Mouse (Mus musculus): ENCODE measurements at regions not wholly inside any gene's neighbourhood (a gene's known extent, or its start where the extent isn't known, plus 50 kb on each side); places are given as distances from the start of the nearest gene placed in this dataset.

DNA sequence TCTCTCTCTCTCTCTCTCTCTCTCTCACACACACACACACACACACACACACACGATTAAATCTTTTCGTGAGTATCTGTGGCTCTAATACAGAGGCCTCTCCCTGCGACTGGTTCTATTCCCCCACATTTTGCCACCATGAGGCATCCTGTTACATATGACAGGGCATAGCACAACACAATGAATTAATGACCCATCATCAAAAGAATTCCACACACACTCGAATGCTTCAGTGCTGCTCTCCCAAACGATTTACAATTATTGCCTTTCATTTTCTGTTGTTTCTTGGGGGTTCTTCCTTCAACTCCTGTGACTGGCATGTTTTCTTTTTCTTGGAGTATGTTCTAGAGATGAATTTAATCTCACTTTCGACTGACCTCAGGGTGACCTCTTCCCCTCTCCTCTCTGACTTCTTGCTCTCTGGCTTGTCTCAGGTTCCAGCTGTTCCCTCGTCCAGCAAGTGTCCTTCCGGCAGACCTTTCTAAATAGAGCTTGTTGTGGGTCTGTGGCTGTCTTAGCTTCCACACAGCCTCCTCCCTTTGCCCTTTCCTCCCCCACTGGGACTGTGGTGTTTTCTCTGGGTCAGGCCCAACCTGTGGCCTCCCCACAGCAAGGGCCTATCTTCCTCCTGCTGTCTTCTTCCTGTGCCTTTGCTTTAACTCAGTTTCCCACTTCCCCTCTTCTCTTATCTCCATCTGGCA is 124.1 kb upstream of the Ccdc122 start:
- H3K27me3 ChIP-seq, result no peaks in the 10 kb centered on the region
- H3K36me3 ChIP-seq, result no peaks in the 10 kb centered on the region
- ATAC-seq (ENCODE audit: low FRiP score, low read depth), result no peak; the same call in 1 of the 2 replicates
- peaks cover 17% of the 10 kb centered on the region for H3K4me1 ChIP-seq
- no peaks in the 10 kb centered on the region for H3K9me3 ChIP-seq
- no peak overlapping the region for H3K4me2 ChIP-seq (replicated peaks)
- H3K27ac ChIP-seq, result no peak overlapping the region
- 27% methylated on average over 8 of the region's 8 CpGs for WGBS
- H3K4me3 ChIP-seq, result no peak overlapping the region
- H3K9ac ChIP-seq, result no peak overlapping the region

DNA sequence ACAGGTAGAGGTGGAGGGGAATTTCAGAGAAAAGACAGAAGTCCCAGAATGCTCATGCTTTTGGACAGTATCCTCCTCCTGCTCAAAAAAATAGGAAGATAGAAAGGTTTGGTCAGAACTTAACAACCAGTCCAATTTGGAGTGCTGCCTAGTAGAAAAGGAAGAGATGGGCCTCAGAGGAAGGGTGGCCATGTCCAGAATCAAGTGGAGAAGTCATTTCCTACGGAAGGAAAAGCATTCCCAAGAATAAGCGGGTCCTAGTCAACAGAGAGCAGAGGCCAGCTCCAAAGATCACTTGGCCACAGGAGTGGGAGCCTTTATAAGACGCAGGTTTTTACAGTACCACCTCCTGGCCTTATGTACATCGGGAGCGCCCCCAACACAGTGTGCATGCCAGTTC is 125.3 kb upstream of the Ccdc122 start:
- 92% methylated on average over 5 of the region's 5 CpGs for WGBS
- no peak overlapping the region for H3K27ac ChIP-seq
- no peak overlapping the region for H3K9ac ChIP-seq
- no peaks in the 10 kb centered on the region for H3K9me3 ChIP-seq
- H3K4me2 ChIP-seq (replicated peaks), result no peak overlapping the region
- H3K4me1 ChIP-seq, result peaks cover 17% of the 10 kb centered on the region
- H3K27me3 ChIP-seq, result no peaks in the 10 kb centered on the region
- no peaks in the 10 kb centered on the region for H3K36me3 ChIP-seq
- ATAC-seq (ENCODE audit: low FRiP score, low read depth), result no peak
- H3K4me3 ChIP-seq, result no peak overlapping the region

DNA sequence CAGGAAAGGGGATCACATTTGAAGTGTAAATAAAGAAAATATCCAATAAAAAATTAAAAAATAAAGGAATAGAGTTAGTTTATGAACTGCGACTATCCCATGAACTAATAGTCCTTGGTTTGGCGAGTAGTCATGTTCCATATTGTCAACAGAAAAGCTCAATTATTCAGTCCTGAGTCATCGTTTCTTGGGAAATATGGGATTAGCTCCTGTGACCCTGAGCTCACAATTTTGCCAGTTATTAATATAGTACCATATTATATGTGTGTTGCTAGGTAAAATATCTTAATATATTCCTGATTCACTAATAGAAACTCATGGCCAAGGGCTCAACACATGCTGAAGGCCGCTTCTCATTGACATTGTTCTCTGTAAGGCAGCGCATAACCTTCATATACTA is 126.4 kb upstream of the Ccdc122 start:
- ATAC-seq (ENCODE audit: low FRiP score, low read depth), result no peak
- H3K4me3 ChIP-seq, result no peak overlapping the region
- 85% methylated on average over 5 of the region's 5 CpGs for WGBS
- no peak overlapping the region for H3K27ac ChIP-seq
- no peaks in the 10 kb centered on the region for H3K36me3 ChIP-seq
- H3K9ac ChIP-seq, result no peak overlapping the region
- no peaks in the 10 kb centered on the region for H3K27me3 ChIP-seq
- H3K4me2 ChIP-seq (replicated peaks), result no peak overlapping the region
- H3K4me1 ChIP-seq, result peaks cover 17% of the 10 kb centered on the region
- H3K9me3 ChIP-seq, result no peaks in the 10 kb centered on the region

DNA sequence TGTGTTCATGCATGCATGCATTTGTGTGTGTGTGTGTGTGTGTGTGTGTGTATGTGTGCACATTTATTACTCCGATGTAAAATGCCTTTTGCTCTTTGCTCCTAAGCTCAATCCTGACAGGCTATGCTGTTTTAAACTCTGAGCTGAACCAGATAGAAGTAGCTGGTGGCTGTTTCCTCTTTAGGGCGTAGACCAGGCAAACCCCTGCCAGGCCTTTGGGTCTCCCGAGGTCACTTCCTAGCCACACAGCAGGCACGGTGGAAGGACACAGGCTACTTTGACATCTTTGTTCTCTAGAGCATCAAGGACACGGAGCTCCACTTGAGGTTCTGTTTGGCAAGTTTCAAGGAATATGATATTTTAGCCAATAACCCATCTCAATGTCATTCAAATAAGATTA is 128.6 kb upstream of the Ccdc122 start:
- Histone ChIP-seq H3K27ac (no peak overlapping the region), H3K36me3 (no peaks in the 10 kb centered on the region), H3K9ac (no peak overlapping the region), H3K27me3 (no peaks in the 10 kb centered on the region), H3K4me1 (peaks cover 17% of the 10 kb centered on the region), H3K4me3 (no peak overlapping the region), H3K9me3 (no peaks in the 10 kb centered on the region), H3K4me2 (replicated peaks) (no peak overlapping the region)
- no peak for ATAC-seq (ENCODE audit: low FRiP score, low read depth)
- WGBS, result 57% methylated on average over 5 of the region's 5 CpGs

DNA sequence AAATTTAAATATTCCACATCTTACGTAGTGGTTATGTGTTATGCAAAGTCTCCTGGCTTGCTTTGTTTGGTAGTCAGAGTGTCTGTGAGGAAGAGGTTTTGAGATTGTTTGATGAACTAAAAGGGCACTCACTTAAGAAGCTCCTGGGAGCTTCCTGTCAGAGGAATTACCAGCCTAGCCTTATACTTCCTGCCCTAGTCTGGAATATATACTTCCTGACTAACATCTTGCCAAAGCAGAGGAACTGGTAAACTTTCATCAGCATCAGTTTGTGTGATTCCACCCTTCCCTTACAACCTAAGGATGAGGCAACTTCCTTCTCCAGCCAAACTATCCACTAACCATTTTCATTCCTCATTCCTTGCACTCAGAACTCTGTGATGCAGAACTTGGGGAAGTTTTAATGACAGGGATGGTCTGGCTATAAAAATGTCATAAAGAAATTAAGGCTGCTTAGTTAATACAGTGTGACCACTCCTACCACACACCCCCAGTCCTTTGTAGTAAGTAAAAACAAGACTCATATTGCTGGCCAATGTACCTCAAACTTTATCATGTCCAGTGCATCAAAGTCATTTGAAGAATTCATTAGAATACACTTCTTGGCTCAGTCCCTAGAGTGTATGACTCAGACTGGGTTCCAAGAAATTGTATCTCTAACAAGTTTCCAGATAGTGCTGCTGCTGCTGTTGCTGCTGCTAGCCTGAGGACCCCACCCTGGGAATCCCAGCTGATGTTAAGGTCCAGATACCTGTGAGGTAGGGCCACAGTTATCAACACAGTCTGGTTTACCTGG is 133.4 kb upstream of the Ccdc122 start:
- Histone ChIP-seq H3K27me3 (no peaks in the 10 kb centered on the region), H3K9ac (no peak overlapping the region), H3K4me1 (peaks cover 16% of the 10 kb centered on the region), H3K27ac (no peak overlapping the region), H3K4me3 (no peak overlapping the region), H3K36me3 (no peaks in the 10 kb centered on the region), H3K4me2 (replicated peaks) (no peak overlapping the region), H3K9me3 (no peaks in the 10 kb centered on the region)
- 94% methylated on average over 1 of the region's 1 CpGs for WGBS
- ATAC-seq (ENCODE audit: low FRiP score, low read depth), result no peak

DNA sequence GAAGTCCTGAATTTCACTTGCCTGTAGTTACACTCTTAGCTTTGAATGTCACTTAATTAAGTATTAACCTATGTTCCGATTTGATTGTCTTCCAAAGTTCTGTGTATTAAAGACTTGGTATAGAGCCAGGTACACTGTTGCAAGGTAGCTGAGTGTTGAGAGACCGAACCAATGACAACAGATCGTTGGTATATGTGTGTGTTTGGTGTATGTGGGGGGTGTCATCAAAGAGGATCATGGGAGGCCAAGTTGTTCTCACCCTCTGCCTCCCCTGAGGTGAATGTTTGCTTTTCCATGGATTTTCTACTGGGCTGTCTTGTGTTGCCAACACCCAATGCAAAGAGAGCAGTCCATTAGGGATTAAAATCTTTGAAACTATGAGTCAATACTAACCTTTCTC is 135.1 kb upstream of the Ccdc122 start:
- no peak overlapping the region for H3K4me3 ChIP-seq
- 91% methylated on average over 3 of the region's 3 CpGs for WGBS
- H3K9ac ChIP-seq, result no peak overlapping the region
- no peak overlapping the region for H3K4me2 ChIP-seq (replicated peaks)
- no peaks in the 10 kb centered on the region for H3K27me3 ChIP-seq
- H3K9me3 ChIP-seq, result no peaks in the 10 kb centered on the region
- no peak overlapping the region for H3K27ac ChIP-seq
- peaks cover 11% of the 10 kb centered on the region; the same call in 1 of the 2 replicates for H3K4me1 ChIP-seq
- no peaks in the 10 kb centered on the region for H3K36me3 ChIP-seq
- no peak for ATAC-seq (ENCODE audit: low FRiP score, low read depth)

DNA sequence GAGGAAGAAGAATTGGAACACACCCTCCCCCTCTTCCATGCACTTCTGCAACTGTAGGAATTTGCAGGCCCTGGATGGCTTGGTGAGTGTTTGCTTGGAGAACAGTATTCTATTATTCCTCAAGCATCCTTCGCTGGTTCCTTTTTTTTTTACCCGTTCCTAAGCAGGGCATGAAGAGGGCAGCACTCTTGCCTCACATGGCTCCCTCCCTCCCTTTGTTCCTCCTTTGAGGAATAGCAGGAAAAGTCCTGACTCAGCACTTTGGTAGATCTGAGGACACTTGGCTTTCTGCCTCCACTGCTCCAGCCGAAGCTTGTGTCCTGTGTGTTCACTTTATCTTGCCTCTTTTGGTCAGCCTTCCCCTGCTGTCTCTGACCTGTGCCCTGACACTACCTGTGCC is 137.2 kb upstream of the Ccdc122 start:
- Histone ChIP-seq H3K9me3 (no peaks in the 10 kb centered on the region), H3K4me1 (peaks cover 11% of the 10 kb centered on the region; the same call in 1 of the 2 replicates), H3K4me3 (no peak overlapping the region), H3K27me3 (no peaks in the 10 kb centered on the region), H3K36me3 (no peaks in the 10 kb centered on the region), H3K4me2 (replicated peaks) (no peak overlapping the region), H3K27ac (no peak overlapping the region), H3K9ac (no peak overlapping the region)
- WGBS, result 28% methylated on average over 3 of the region's 3 CpGs
- ATAC-seq (ENCODE audit: low FRiP score, low read depth), result no peak

DNA sequence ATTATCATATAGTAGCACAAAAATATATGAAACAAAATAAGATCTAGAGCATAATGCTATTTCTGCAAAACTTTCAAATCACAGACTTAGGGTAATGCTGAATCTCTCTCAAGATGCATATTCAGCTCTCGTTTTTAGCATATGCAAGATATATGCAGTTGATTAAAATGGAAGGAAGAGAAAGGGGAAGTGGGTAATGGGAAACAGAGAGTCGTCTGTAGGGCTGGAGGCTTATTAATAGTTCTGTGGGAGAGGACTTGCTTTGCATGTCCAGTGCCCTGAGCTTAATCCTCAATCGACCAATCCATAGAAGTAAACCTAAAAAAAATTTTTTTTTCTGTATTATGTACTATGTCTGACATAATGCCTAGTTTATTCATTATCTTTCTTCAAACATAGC is 148.9 kb upstream of the Ccdc122 start:
- Histone ChIP-seq H3K4me2 (replicated peaks) (no peak overlapping the region), H3K27me3 (no peaks in the 10 kb centered on the region), H3K4me3 (no peak overlapping the region), H3K27ac (no peak overlapping the region), H3K4me1 (peaks cover 25% of the 10 kb centered on the region), H3K9me3 (no peaks in the 10 kb centered on the region), H3K9ac (no peak overlapping the region), H3K36me3 (no peaks in the 10 kb centered on the region)
- ATAC-seq (ENCODE audit: low FRiP score, low read depth), result no peak
- 41% methylated on average over 3 of the region's 3 CpGs for WGBS

DNA sequence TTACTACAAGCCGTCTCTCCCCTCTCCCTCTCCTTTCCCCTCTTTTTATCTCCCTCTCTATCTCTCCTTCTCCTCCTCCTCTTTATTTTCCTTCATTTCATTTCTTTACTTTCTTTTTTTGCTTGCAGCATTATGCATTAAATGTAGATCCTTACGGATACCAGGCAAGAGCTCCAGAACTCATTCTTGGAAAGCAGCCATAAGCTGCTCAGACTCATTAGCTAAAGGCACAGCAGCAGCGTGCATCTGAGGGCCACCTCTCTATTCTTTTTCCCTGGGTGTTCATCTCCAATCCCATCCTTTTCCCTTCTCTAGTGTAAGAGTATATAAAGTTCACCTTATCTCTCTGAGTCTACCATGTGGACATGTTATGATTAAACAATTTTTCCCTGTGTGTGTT is 149.4 kb upstream of the Ccdc122 start:
- H3K27me3 ChIP-seq, result no peaks in the 10 kb centered on the region
- H3K27ac ChIP-seq, result no peak overlapping the region; the same call in 1 of the 2 replicates
- whole genome bisulfite sequencing, result 55% methylated on average over 3 of the region's 3 CpGs
- ATAC-seq (ENCODE audit: low FRiP score, low read depth), result no peak
- H3K4me3 ChIP-seq, result no peak overlapping the region
- no peak overlapping the region for H3K9ac ChIP-seq
- H3K9me3 ChIP-seq, result no peaks in the 10 kb centered on the region
- H3K4me1 ChIP-seq, result peaks cover 30% of the 10 kb centered on the region
- no peak overlapping the region for H3K4me2 ChIP-seq (replicated peaks)
- no peaks in the 10 kb centered on the region for H3K36me3 ChIP-seq

DNA sequence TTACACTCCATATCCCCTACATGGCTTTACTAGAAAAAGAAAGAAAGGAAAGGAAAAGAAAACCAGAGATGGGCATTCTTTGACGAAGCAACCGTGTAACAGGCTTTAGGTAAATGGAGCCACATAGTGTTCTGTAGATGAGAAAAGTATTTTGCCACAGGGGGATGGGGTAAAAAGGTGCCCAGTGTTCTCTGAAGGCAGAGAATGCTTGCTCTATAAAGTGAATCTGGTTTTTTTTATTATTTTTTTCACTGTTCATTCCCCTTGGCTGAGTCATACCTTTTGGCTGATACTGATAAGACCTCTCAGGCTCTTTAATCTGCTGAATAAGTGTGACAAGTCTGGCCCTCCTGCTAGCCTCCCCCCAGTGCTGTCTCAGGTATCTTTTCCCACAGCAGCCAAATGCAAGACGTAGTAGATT is 153.3 kb upstream of the Ccdc122 start:
- H3K4me2 ChIP-seq (replicated peaks), result peak overlapping the region; percentile 9; the same call in 1 of the 2 replicates

DNA sequence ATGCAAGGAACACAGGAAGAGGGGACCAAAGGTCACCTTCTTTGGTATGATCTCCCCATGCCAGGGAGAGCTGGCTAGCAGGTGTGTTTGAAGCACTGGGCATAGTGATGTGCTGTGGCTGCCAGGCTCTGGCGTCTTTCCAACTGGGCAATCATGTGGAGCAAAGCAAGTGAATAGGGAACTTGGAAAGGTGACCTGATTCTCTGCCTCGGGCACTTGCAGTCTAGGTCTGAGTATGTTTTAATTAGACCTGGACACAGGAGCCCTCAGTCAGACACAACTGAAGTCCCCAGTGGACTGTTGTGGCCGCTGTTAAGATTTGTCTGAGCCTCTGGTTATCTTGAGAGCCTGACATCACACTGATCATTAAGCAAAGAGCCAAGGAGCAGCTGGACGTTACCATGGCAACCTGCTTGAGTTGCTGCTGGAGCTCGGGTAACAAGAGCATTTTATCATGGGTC is 153.8 kb upstream of the Ccdc122 start:
- Histone ChIP-seq H3K27me3 (no peaks in the 10 kb centered on the region), H3K27ac (peak overlapping the region; percentile 69; the same call in 1 of the 2 replicates), H3K4me2 (replicated peaks) (0 out of 2 replicates have a peak overlapping the region, but pooled peaks have one; percentile 9), H3K4me1 (peaks cover 30% of the 10 kb centered on the region), H3K4me3 (no peak overlapping the region), H3K9me3 (no peaks in the 10 kb centered on the region), H3K36me3 (no peaks in the 10 kb centered on the region), H3K9ac (no peak overlapping the region)
- WGBS, result 12% methylated on average over 5 of the region's 5 CpGs
- peak; percentile 71; the same call in 1 of the 2 replicates for ATAC-seq (ENCODE audit: low FRiP score, low read depth)

More for the DNA sequence above, 153.3 kb upstream of the Ccdc122 start:
- no peaks in the 10 kb centered on the region for H3K9me3 ChIP-seq
- peak; percentile 57; the same call in 1 of the 2 replicates for ATAC-seq (ENCODE audit: low FRiP score, low read depth)
- H3K4me3 ChIP-seq, result no peak overlapping the region
- 30% methylated on average over 3 of the region's 3 CpGs for WGBS
- H3K4me1 ChIP-seq, result peaks cover 30% of the 10 kb centered on the region
- H3K36me3 ChIP-seq, result no peaks in the 10 kb centered on the region
- H3K27ac ChIP-seq, result peak overlapping the region; percentile 49
- no peaks in the 10 kb centered on the region for H3K27me3 ChIP-seq
- no peak overlapping the region for H3K9ac ChIP-seq

DNA sequence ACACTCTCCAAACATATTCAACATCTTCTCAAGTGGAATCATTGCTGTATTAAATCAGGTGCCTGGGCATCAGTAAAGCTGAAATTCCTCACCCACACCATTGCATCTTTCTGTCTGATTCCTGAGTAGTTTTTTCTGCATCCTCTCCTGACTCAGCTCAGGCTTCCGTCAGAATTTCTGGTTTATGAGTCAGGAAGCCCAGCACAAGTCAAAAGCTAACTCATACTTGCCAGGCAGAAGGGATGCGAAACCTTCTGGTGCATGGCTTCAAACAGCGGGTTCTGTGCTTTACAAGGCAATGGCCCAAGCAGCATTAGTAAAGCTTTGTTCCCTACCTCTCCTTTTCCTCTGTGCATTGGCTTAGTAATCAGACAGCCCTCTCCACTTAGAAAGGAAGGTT is 155.7 kb upstream of the Ccdc122 start:
- Histone ChIP-seq H3K36me3 (no peaks in the 10 kb centered on the region), H3K9ac (no peak overlapping the region), H3K9me3 (no peaks in the 10 kb centered on the region), H3K4me2 (replicated peaks) (no peak overlapping the region), H3K27me3 (no peaks in the 10 kb centered on the region), H3K4me3 (no peak overlapping the region), H3K4me1 (peaks cover 34% of the 10 kb centered on the region), H3K27ac (no peak overlapping the region)
- no peak for ATAC-seq (ENCODE audit: low FRiP score, low read depth)
- WGBS, result 75% methylated on average over 3 of the region's 3 CpGs

Measured in limb, embryonic 13.5 days (tissue).